Mouse (Mus musculus) liver, adult 2 months (tissue): Measurements from ENCODE around the gene Dtx4. TPM values are rescaled to one million over a fixed set of nuclear protein-coding genes. Genes with fewer than 3 reads are reported as not detected.
A peak's percentile ranks its signal among the peaks of the same experiment; 100 is the strongest.

Experiments used
- DNase-seq: peaks from one replicate; pipeline ENCODE4 v3.0.0-alpha.2; 2011; ENCODE audit warnings: low read depth, low spot score; ENCODE audit errors: extremely low read depth
- H3K27ac ChIP-seq: fragments of 200-500 bp; replicated peaks from 2 replicates; pipeline ENCODE4 v1.5.1; 2012; ENCODE audit warnings: low read depth, mild to moderate bottlenecking, control low read depth, inconsistent platforms, low read length; ENCODE audit not compliant: insufficient read depth
- H3K27me3 ChIP-seq: fragments of 200-500 bp; 2 replicates; pipeline ENCODE4 v1.6.1; 2012; ENCODE audit warnings: mild to moderate bottlenecking, moderate library complexity, low read length, inconsistent platforms; ENCODE audit not compliant: control insufficient read depth, insufficient read depth
- H3K36me3 ChIP-seq: fragments of 200-500 bp; 2 replicates; pipeline ENCODE4 v1.6.1; 2012; ENCODE audit warnings: low read length, inconsistent platforms; ENCODE audit not compliant: control insufficient read depth, insufficient read depth
- H3K4me1 ChIP-seq: fragments of 200-500 bp; 2 replicates; pipeline ENCODE4 v1.6.1; 2011; ENCODE audit warnings: low read length; ENCODE audit not compliant: control insufficient read depth, insufficient read depth
- H3K4me3 ChIP-seq: fragments of 200-500 bp; 2 replicates; pipeline ENCODE4 v1.5.1; 2011; ENCODE audit warnings: low read depth, mild to moderate bottlenecking, control low read depth, low read length, moderate library complexity; ENCODE audit not compliant: insufficient read depth
- H3K79me2 ChIP-seq: fragments of 200-500 bp; 2 replicates; pipeline ENCODE4 v1.6.1; 2012; ENCODE audit warnings: inconsistent platforms, mild to moderate bottlenecking, low read length, moderate library complexity; ENCODE audit not compliant: control insufficient read depth, insufficient read depth
- H3K9ac ChIP-seq: fragments of 200-500 bp; 2 replicates; pipeline ENCODE4 v1.6.1; 2012; ENCODE audit warnings: low read depth, mild to moderate bottlenecking, control low read depth, inconsistent platforms, low read length
- CTCF ChIP-seq: fragments of 200-500 bp; IDR thresholded peaks from 2 replicates; pipeline ENCODE4 v1.5.1; 2011; ENCODE audit warnings: low read depth, low read length, control low read depth
- POLR2A ChIP-seq: fragments of 200-500 bp; IDR thresholded peaks from 2 replicates; pipeline ENCODE4 v1.6.1; 2011; ENCODE audit warnings: low read length, control low read depth; ENCODE audit not compliant: insufficient read depth; ENCODE audit errors: extremely low read depth
- WGBS: fragments of 180-500 bp; shearing (Covaris S2); methylation state at CpG from one replicate; pipeline ENCODE4 v1.1.7; 2018; 5-methylcytosine and 5-hydroxymethylcytosine counted together
- polyA plus RNA-seq: library from polyadenylated mRNA; depleted of rRNA; stranded (reverse); fragments of >200 nt; gene quantifications from 2 replicates; pipeline ENCODE4 v1.2.3, GENCODE M21; 2012
- total RNA-seq: library from RNA; depleted of rRNA; stranded (reverse); fragments of >200 nt; gene quantifications from 2 replicates; pipeline ENCODE4 v1.2.3, GENCODE M21; 2014

Dtx4 gene
- total and polyA plus RNA-seq, 2 experiments, result 1.8 to 6.5 TPM

DNA sequence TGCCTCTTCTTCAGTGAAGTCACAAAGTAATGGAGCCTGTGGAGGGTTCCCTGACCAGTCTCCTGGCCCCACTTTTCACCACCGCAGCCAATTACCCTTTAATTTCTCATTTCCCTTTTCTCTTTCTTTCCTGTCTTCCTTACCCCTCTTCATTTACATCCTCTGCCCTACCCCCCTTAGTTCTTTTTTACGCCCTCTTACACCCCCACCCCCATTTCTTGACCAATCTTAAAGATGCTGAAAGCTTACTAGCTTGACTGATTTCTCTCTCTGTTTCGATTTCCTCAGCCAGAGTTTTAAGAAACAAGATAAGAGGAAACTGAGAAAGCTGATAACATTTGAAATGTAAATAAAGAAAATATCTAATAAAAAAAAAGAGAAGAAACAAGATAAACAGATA lies 39.5 kb upstream of the Dtx4 start:
- no peak for DNase-seq
- Histone ChIP-seq H3K4me1 (no peaks in the 10 kb centered on the region), H3K27me3 (no peaks in the 10 kb centered on the region), H3K4me3 (no peak overlapping the region), H3K79me2 (no peaks in the 10 kb centered on the region), H3K9ac (no peak overlapping the region), H3K36me3 (no peaks in the 10 kb centered on the region), H3K27ac (no peak overlapping the region)
- 60% methylated on average over 3 of the region's 3 CpGs for WGBS
- no peak for TF ChIP-seq POLR2A
- TF ChIP-seq CTCF, result no peak

DNA sequence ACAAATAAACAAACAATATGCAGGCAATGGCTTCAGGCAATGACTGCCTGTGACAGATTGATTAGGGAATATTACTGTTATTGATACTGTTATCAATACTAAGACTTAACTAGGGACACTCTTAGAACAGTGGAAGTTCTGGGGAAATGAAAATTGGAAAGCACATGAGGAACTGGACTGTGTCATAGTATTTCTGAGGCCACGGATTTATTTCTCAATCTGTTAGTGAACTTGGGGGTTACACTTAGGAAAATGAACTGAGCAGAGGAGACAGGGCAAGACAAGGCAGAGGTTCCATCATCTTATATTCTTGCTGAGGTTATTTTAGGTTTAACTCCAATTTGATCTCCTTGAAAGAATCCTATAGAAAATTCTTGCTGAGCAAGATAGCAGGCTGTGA lies 38.7 kb upstream of the Dtx4 start:
- Histone ChIP-seq H3K79me2 (no peaks in the 10 kb centered on the region), H3K36me3 (no peaks in the 10 kb centered on the region), H3K9ac (no peak overlapping the region), H3K4me3 (no peak overlapping the region), H3K27ac (no peak overlapping the region), H3K4me1 (no peaks in the 10 kb centered on the region), H3K27me3 (no peaks in the 10 kb centered on the region)
- TF ChIP-seq CTCF (no peak), POLR2A (no peak)
- DNase-seq, result peak; percentile 17
- WGBS, result 76% methylated on average over 1 of the region's 1 CpGs

DNA sequence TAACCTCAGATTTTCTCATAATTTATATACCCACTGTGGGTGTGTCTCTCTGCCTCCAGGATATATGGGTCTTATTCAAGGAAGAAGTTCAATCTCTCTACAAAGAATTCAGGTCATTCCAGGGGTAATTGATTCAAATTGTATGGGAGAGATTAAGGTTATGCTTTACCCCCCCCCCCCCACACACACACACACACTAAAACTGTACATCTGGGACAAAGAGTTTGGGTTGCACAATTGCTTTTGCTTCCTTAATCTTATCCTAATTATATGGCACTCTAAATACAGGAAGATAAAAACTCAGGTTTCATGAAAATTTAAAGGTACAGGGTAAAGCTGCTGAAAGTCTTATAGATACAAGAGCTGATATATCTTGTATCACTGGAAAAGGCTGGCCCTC lies 35.9 kb upstream of the Dtx4 start:
- H3K27ac ChIP-seq, result no peak overlapping the region
- no peaks in the 10 kb centered on the region for H3K36me3 ChIP-seq
- TF ChIP-seq CTCF, result no peak
- TF ChIP-seq POLR2A, result no peak
- no peaks in the 10 kb centered on the region for H3K4me1 ChIP-seq
- no peak overlapping the region for H3K9ac ChIP-seq
- H3K79me2 ChIP-seq, result no peaks in the 10 kb centered on the region
- no peak overlapping the region for H3K4me3 ChIP-seq
- no peaks in the 10 kb centered on the region for H3K27me3 ChIP-seq
- no peak for DNase-seq

DNA sequence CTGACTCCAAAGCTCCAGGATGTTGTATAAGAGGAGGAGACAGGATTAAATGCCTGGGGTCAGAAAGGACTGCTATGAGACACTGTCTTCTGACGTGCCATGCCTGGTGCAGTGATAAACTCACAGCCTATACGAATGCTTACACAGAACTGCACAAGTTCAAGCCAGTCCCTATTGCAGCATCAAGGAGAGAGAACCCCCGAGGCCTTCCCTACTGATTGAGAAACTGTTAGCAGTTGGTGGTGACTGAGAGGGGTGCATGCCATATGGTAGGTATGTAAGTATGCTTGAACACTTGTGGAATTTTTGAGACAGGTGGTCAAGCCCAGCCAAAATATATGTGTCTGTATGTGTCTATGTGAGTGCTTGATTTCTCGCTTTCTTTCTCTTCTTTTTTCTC lies 22.1 kb upstream of the Dtx4 start:
- no peak for TF ChIP-seq CTCF
- TF ChIP-seq POLR2A, result no peak
- Histone ChIP-seq H3K36me3 (no peaks in the 10 kb centered on the region), H3K27me3 (no peaks in the 10 kb centered on the region), H3K4me1 (no peaks in the 10 kb centered on the region), H3K9ac (no peak overlapping the region), H3K27ac (no peak overlapping the region), H3K4me3 (no peak overlapping the region), H3K79me2 (no peaks in the 10 kb centered on the region)
- WGBS, result 69% methylated on average over 4 of the region's 4 CpGs
- DNase-seq, result no peak

DNA sequence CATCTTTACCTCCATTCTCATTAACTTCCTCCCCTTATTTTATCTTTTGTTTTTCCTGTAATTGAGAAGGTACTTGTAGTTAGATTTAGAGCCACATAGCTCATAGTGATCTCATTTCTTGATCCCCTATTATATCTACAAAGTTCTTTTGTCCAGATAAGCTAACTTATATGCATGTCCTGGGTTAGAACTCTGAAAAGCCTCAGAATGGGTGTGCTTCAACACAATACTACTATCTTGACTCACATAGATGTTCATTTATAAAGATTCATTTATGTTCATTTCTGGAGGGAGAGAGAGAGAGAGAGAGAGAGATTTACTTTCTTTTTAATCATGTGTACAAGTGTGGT lies 17.3 kb upstream of the Dtx4 start:
- TF ChIP-seq POLR2A (no peak), CTCF (no peak)
- Histone ChIP-seq H3K27ac (no peak overlapping the region), H3K36me3 (no peaks in the 10 kb centered on the region), H3K4me1 (no peaks in the 10 kb centered on the region), H3K79me2 (no peaks in the 10 kb centered on the region), H3K9ac (no peak overlapping the region), H3K27me3 (no peaks in the 10 kb centered on the region), H3K4me3 (no peak overlapping the region)
- DNase-seq, result no peak

DNA sequence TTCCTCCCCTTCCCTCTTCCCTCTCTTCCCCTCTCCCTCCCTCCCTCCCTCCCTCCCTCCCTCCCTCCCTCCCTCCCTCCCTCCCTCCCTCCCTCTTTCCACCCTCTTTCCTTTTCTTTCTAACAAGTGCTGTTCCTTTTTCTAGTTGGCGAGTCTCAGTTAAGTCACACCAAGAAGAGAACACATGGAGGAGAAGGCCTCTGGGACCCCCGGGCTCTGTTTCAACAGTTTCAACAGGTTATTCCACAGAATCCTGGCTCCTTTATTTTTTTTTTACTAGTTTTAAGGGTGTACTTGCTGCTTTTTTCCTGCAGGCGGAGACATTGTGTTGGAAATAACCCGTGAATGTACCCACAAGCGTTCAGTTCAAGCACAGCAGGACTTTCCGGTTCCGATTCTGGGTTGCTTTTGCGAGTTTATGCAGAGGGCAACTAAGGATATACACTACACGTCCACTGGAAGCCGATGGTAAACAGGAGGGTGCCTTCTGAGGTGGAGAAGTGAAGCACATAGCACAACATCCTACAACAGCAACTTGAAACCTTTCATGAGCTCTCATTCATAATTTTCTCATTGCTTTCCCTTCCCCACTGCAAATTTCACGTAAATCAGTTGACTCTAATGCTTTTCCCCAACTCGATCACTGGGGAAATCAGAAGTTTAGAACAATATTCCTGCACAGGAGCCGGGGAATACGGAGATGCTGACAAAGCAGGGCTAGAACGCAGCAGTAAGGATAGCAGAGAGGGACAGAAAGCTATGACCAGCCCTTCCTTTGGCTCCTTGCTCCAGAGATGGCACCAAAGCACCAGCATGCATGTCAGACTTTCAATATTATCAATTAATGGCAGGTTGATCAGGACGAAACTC lies 16.7 kb upstream of the Dtx4 start:
- Histone ChIP-seq H3K27ac (no peak overlapping the region), H3K4me3 (peak overlapping the region; percentile 56), H3K36me3 (no peaks in the 10 kb centered on the region), H3K79me2 (no peaks in the 10 kb centered on the region), H3K27me3 (no peaks in the 10 kb centered on the region), H3K4me1 (no peaks in the 10 kb centered on the region), H3K9ac (peak overlapping the region; percentile 77)
- DNase-seq, result peak; percentile 73
- no peak for TF ChIP-seq POLR2A
- peak; percentile 56 for TF ChIP-seq CTCF
- WGBS, result 1% methylated on average over 16 of the region's 16 CpGs
